ENCODE assay signal across 18 mouse cellular contexts in genomic region chr9:95451931-95452330, GRCm38 (mm10). TPM values are rescaled to one million over a fixed set of nuclear protein-coding genes. Genes with fewer than 3 reads are reported as not detected.
DNase-seq lines count a peak whose midpoint lies in the region; ATAC-seq and TF ChIP-seq lines count a peak whose summit lies in the region.
"Had no signal": no experiment of that assay in that cellular context is flagged by ENCODE, and none has a peak within 500 bp of the region (broad histone marks: within the 10 kb centered on the region; RNA-seq: fewer than 3 reads in every experiment).

No protein-coding gene starts in this region.

- peaks cover 12% of the 10 kb centered on the region for H3K36me3 ChIP-seq in embryonic facial prominence, embryonic 14.5 days (ENCODE audit: control insufficient read depth, insufficient read depth, low read length)
- H3K36me3 ChIP-seq in embryonic facial prominence, embryonic 10.5 days (replicated peaks), result peaks cover 13% of the 10 kb centered on the region

- H3K27ac ChIP-seq in embryonic facial prominence, embryonic 14.5 days (replicated peaks; ENCODE audit: low read depth, low read length), result no peak overlapping the region
- H3K27ac ChIP-seq in embryonic facial prominence, embryonic 10.5 days (replicated peaks), result no peak overlapping the region
- H3K27ac ChIP-seq in left cerebral cortex, adult 2 months, result no peak overlapping the region
- H3K27ac ChIP-seq: hindbrain, embryonic 15.5 days had no signal

- intact Hi-C loops in left cerebral cortex, postnatal 4 days (cut with DNase I), result no loop called here
- intact Hi-C loops in left cerebral cortex, adult 2 months (cut with DNase I), result no loop called here

- no peaks in the 10 kb centered on the region for H3K9me3 ChIP-seq in embryonic facial prominence, embryonic 14.5 days (ENCODE audit: control insufficient read depth, low read length)
- H3K9me3 ChIP-seq in embryonic facial prominence, embryonic 10.5 days, result no peaks in the 10 kb centered on the region
- H3K9me3 ChIP-seq: hindbrain, embryonic 15.5 days had no signal

- ATAC-seq in embryonic facial prominence, embryonic 14.5 days (ENCODE audit: low read depth), result 0 out of 2 replicates have a peak, but pooled peaks have one; percentile 51
- ATAC-seq: CD4-positive, CD25-positive, alpha-beta regulatory T cell, adult 4 months had no signal

- H3K4me2 ChIP-seq in embryonic facial prominence, embryonic 14.5 days (ENCODE audit: low read depth, low read length), result no peak overlapping the region
- H3K4me2 ChIP-seq: heart, embryonic 11.5 days; hindbrain, embryonic 15.5 days had no signal

- no peak overlapping the region for H3K4me3 ChIP-seq in embryonic facial prominence, embryonic 14.5 days (ENCODE audit: low read depth, low read length)
- H3K4me3 ChIP-seq in embryonic facial prominence, embryonic 10.5 days, result no peak overlapping the region
- no peak overlapping the region for H3K4me3 ChIP-seq in left cerebral cortex, adult 2 months
- H3K4me3 ChIP-seq: hindbrain, embryonic 15.5 days had no signal

- 22% methylated on average over 3 of the region's 3 CpGs for WGBS in embryonic facial prominence, embryonic 14.5 days
- WGBS in embryonic facial prominence, embryonic 10.5 days, result 70% methylated on average over 3 of the region's 3 CpGs

- DNase-seq in embryonic facial prominence, embryonic 14.5 days (ENCODE audit: low spot score), result peak; percentile 53
- DNase-seq in embryonic facial prominence, embryonic 10.5 days (ENCODE audit: low spot score), result no peak
- peak; percentile 27 for DNase-seq in left cerebral cortex, postnatal 4 days
- DNase-seq in left cerebral cortex, adult 2 months (ENCODE audit: extremely low spot score in 1 of 2, low spot score in 2 of 2), result no peak
- peak; percentile 85 for DNase-seq in Muller cell, postnatal 12 days (ENCODE audit: inconsistent ontology term)
- peak; percentile 71 for DNase-seq in brain, embryonic 14.5 days (ENCODE audit: low read depth)
- no peak for DNase-seq in adrenal gland, adult (ENCODE audit: inconsistent age in 2 of 2, low spot score in 1 of 2)
- no peak for DNase-seq in right cerebral cortex, adult 2 months (ENCODE audit: low spot score in 2 of 2)
- DNase-seq: adrenal gland, postnatal 36 days; heart, postnatal 14 days; kidney, adult 11 months; kidney, postnatal 10 days; retina, postnatal 1 day; thymus, postnatal 4 days had no signal

- no peak for TF ChIP-seq CTCF in left cerebral cortex, adult 2 months (IDR thresholded peaks at IDR 0.05)
- no peak for TF ChIP-seq CTCF in brain, embryonic 14.5 days (IDR thresholded peaks at IDR 0.05; ENCODE audit: borderline replicate concordance, extremely low read depth, insufficient read depth, insufficient read length)

- no peak for TF ChIP-seq POLR2A in brain, embryonic 14.5 days (IDR thresholded peaks at IDR 0.05; ENCODE audit: borderline replicate concordance, extremely low read depth, insufficient read depth, insufficient read length, poor library complexity, severe bottlenecking)

- no peaks in the 10 kb centered on the region for H3K27me3 ChIP-seq in embryonic facial prominence, embryonic 14.5 days (replicated peaks; ENCODE audit: control insufficient read depth, insufficient read depth, low read length)
- H3K27me3 ChIP-seq in embryonic facial prominence, embryonic 10.5 days (replicated peaks; ENCODE audit: low read depth, poor library complexity, severe bottlenecking), result no peaks in the 10 kb centered on the region
- H3K27me3 ChIP-seq: hindbrain, embryonic 15.5 days had no signal

- no peaks in the 10 kb centered on the region; the same call in 1 of the 2 replicates for H3K4me1 ChIP-seq in embryonic facial prominence, embryonic 14.5 days (ENCODE audit: control insufficient read depth, insufficient read depth, low read length)
- peaks cover 11% of the 10 kb centered on the region; the same call in 1 of the 2 replicates for H3K4me1 ChIP-seq in embryonic facial prominence, embryonic 10.5 days
- H3K4me1 ChIP-seq: hindbrain, embryonic 15.5 days had no signal

- no peak overlapping the region for H3K9ac ChIP-seq in embryonic facial prominence, embryonic 14.5 days (ENCODE audit: low read depth, low read length)
- H3K9ac ChIP-seq: hindbrain, embryonic 15.5 days had no signal

RNA-seq across cellular contexts. Expression of gene Chst2, which starts 45.4 kb away (rescaled TPM):
- polyA plus RNA-seq in embryonic facial prominence, embryonic 14.5 days (2014; fragmentation: Nextera tagmentation; extraction: Ambion mirVana), result 8.1 and 10.2 TPM in 2 replicates
- polyA plus RNA-seq in embryonic facial prominence, embryonic 10.5 days (2016; fragmentation: Nextera tagmentation; extraction: Ambion mirVana), result 3.4 and 3.9 TPM in 2 replicates
- 10 to 100 TPM; 53.2 to 63.3 TPM for total RNA-seq in left cerebral cortex, postnatal 4 days (2021)
- 10 to 100 TPM; 66.8 to 67.4 TPM for total RNA-seq in left cerebral cortex, adult 2 months (2021)
- 6.1 and 15.0 TPM in 2 replicates for polyA plus RNA-seq in brain, embryonic 14.5 days (2012; rRNA removed)
- total RNA-seq: MEL had no signal

RNA-seq across cellular contexts. Expression of gene U2surp, which starts 59.9 kb away (rescaled TPM):
- polyA plus RNA-seq in embryonic facial prominence, embryonic 14.5 days (2014; fragmentation: Nextera tagmentation; extraction: Ambion mirVana), result 97.0 and 108 TPM in 2 replicates
- polyA plus RNA-seq in embryonic facial prominence, embryonic 10.5 days (2016; fragmentation: Nextera tagmentation; extraction: Ambion mirVana), result 123 and 134 TPM in 2 replicates
- total RNA-seq in left cerebral cortex, postnatal 4 days (2021), result 10 to 100 TPM; 80.4 to 87.4 TPM
- total RNA-seq in left cerebral cortex, adult 2 months (2021), result 10 to 100 TPM; 67.6 to 69.0 TPM
- polyA plus RNA-seq in brain, embryonic 14.5 days (2012; rRNA removed), result 28.0 and 35.1 TPM in 2 replicates

Comparison
In these comparisons a context has a peak if more than half of its experiments do, and no peak if none do; other contexts are left out.
1. DNase-seq: peak in embryonic facial prominence, embryonic 14.5 days (single experiment), left cerebral cortex, postnatal 4 days (single experiment), Muller cell, postnatal 12 days (single experiment) and brain, embryonic 14.5 days (single experiment); none in embryonic facial prominence, embryonic 10.5 days (single experiment), left cerebral cortex, adult 2 months (0 of 2), adrenal gland, adult (0 of 2) and right cerebral cortex, adult 2 months (0 of 2).